Comparison of ENCODE assay signal across 9 mouse cellular contexts in genomic region chr5:137656977-137657376, GRCm38 (mm10). TPM values are rescaled to one million over a fixed set of nuclear protein-coding genes. Genes with fewer than 3 reads are reported as not detected.
DNase-seq lines count a peak whose midpoint lies in the region; ATAC-seq lines count a peak whose summit lies in the region.
"Had no signal": no experiment of that assay in that cellular context is flagged by ENCODE, and none has a peak within 500 bp of the region (broad histone marks: within the 10 kb centered on the region; RNA-seq: fewer than 3 reads in every experiment).

No protein-coding gene starts in this region.

- H3K36me3 ChIP-seq in embryonic facial prominence, embryonic 10.5 days (replicated peaks): peaks cover 72% of the 10 kb centered on the region
- H3K36me3 ChIP-seq in heart, embryonic 14.5 days (ENCODE audit: control insufficient read depth, insufficient read depth, low read length): peaks cover 52% of the 10 kb centered on the region
- H3K36me3 ChIP-seq in liver, embryonic 11.5 days (ENCODE audit: control insufficient read depth, insufficient read depth, low read length): peaks cover 43% of the 10 kb centered on the region

- H3K9ac ChIP-seq in heart, embryonic 14.5 days (ENCODE audit: low read length): no peak overlapping the region; the same call in 1 of the 2 replicates
- no peak overlapping the region for H3K9ac ChIP-seq in liver, embryonic 11.5 days (ENCODE audit: low read depth, low read length)

- peaks cover 8% of the 10 kb centered on the region; the same call in 1 of the 2 replicates for H3K4me1 ChIP-seq in embryonic facial prominence, embryonic 10.5 days
- H3K4me1 ChIP-seq in heart, embryonic 14.5 days (ENCODE audit: control insufficient read depth in 2 of 2, insufficient read depth in 2 of 2, low read length in 2 of 2): peaks cover 3 to 4% of the 10 kb centered on the region in 2 experiments; a peak in 2 of 4 replicates
- H3K4me1 ChIP-seq in liver, embryonic 11.5 days (replicated peaks; ENCODE audit: control insufficient read depth, insufficient read depth, low read length): 0 out of 2 replicates have a peak, but pooled peaks cover 2% of the 10 kb centered on the region

- H3K9me3 ChIP-seq in embryonic facial prominence, embryonic 10.5 days: no peaks in the 10 kb centered on the region
- no peaks in the 10 kb centered on the region for H3K9me3 ChIP-seq in heart, embryonic 14.5 days (ENCODE audit: control insufficient read depth, low read length)
- no peaks in the 10 kb centered on the region for H3K9me3 ChIP-seq in liver, embryonic 11.5 days (ENCODE audit: control insufficient read depth, low read length)

- H3K4me3 ChIP-seq in embryonic facial prominence, embryonic 10.5 days: no peak overlapping the region
- no peak overlapping the region for H3K4me3 ChIP-seq in heart, embryonic 14.5 days (ENCODE audit: control insufficient read depth in 1 of 2, insufficient read depth in 1 of 2, low read depth in 1 of 2, low read length in 2 of 2)
- H3K4me3 ChIP-seq in liver, embryonic 11.5 days (ENCODE audit: low read depth, low read length): no peak overlapping the region
- H3K4me3 ChIP-seq: erythroblast, embryonic 14.5 days had no signal

- 40% methylated on average over 6 of the region's 6 CpGs for WGBS in embryonic facial prominence, embryonic 10.5 days
- 25% methylated on average over 6 of the region's 6 CpGs for WGBS in heart, embryonic 14.5 days
- WGBS in liver, embryonic 11.5 days: 52% methylated on average over 6 of the region's 6 CpGs

- no peaks in the 10 kb centered on the region for H3K27me3 ChIP-seq in embryonic facial prominence, embryonic 10.5 days (replicated peaks; ENCODE audit: low read depth, poor library complexity, severe bottlenecking)
- H3K27me3 ChIP-seq in heart, embryonic 14.5 days (ENCODE audit: control insufficient read depth, insufficient read depth, low read length): no peaks in the 10 kb centered on the region
- H3K27me3 ChIP-seq in liver, embryonic 11.5 days (replicated peaks; ENCODE audit: control insufficient read depth, insufficient read depth, low read length): no peaks in the 10 kb centered on the region

- H3K27ac ChIP-seq in embryonic facial prominence, embryonic 10.5 days (replicated peaks): no peak overlapping the region
- H3K27ac ChIP-seq in heart, embryonic 14.5 days (replicated peaks in 1 of 2; ENCODE audit: control insufficient read depth in 1 of 2, insufficient read depth in 1 of 2, low read depth in 2 of 2, low read length in 2 of 2): 0 out of 4 replicates have a peak overlapping the region, but pooled peaks have one; percentile 8 to 17
- H3K27ac ChIP-seq in liver, embryonic 11.5 days (ENCODE audit: low read depth, low read length): no peak overlapping the region

- DNase-seq in CD4-positive, CD25-positive, alpha-beta regulatory T cell, adult 2 months (ENCODE audit: low read depth, low spot score): peak; percentile 82
- peak; percentile 64 for DNase-seq in adrenal gland, adult 8-10 months
- peak; percentile 66 for DNase-seq in embryonic facial prominence, embryonic 10.5 days (ENCODE audit: low spot score)
- DNase-seq in kidney, postnatal 10 days: peak; percentile 85
- no peak for DNase-seq in liver, embryonic 11.5 days (ENCODE audit: low spot score)
- peak; percentile 41 to 57 for DNase-seq in natural killer cell, adult 2 months (ENCODE audit: low spot score in 2 of 2)
- peak; percentile 64 for DNase-seq in testis, postnatal 14 days (ENCODE audit: low spot score)

- 0 out of 2 replicates have a peak, but pooled peaks have one; percentile 37 for ATAC-seq in heart, embryonic 14.5 days (ENCODE audit: insufficient number of reproducible peaks, insufficient read depth, low FRiP score, low read depth)
- 0 out of 2 replicates have a peak, but pooled peaks have one; percentile 45 for ATAC-seq in liver, embryonic 11.5 days (replicated peaks; ENCODE audit: low FRiP score)

- no peak overlapping the region for H3K4me2 ChIP-seq in heart, embryonic 14.5 days (ENCODE audit: low read length)
- H3K4me2 ChIP-seq in liver, embryonic 11.5 days: no peak overlapping the region

RNA-seq across cellular contexts. Expression of gene Irs3, which starts 11.5 kb away (rescaled TPM):
- total RNA-seq in adrenal gland, adult 8-10 months (2022): 1 to 10 TPM; 2.6 to 7.5 (median 4.6) TPM
- polyA plus RNA-seq in embryonic facial prominence, embryonic 10.5 days (2016; fragmentation: Nextera tagmentation; extraction: Ambion mirVana): 0.16 and 0.34 TPM in 2 replicates
- polyA plus RNA-seq in heart, embryonic 14.5 days (2014; fragmentation: Nextera tagmentation; extraction: Ambion mirVana): 0.11 TPM in 2 replicates
- polyA plus RNA-seq in liver, embryonic 11.5 days (2014; fragmentation: Nextera tagmentation; extraction: Ambion mirVana): 0.12 and 0.49 TPM in 2 replicates
- polyA plus RNA-seq: erythroblast, embryonic 14.5 days had no signal

RNA-seq across cellular contexts. Expression of gene Sap25, which starts 15.8 kb away (rescaled TPM):
- 10 to 100 TPM in 2 of 4 experiments, 1 to 10 TPM in 2; 2.1 to 14.1 (median 7.4) TPM for total RNA-seq in adrenal gland, adult 8-10 months (2022)
- polyA plus RNA-seq in embryonic facial prominence, embryonic 10.5 days (2016; fragmentation: Nextera tagmentation; extraction: Ambion mirVana): 9.0 and 9.2 TPM in 2 replicates
- 4.3 and 4.6 TPM in 2 replicates for polyA plus RNA-seq in heart, embryonic 14.5 days (2014; fragmentation: Nextera tagmentation; extraction: Ambion mirVana)
- polyA plus RNA-seq in liver, embryonic 11.5 days (2014; fragmentation: Nextera tagmentation; extraction: Ambion mirVana): 7.1 and 11.9 TPM in 2 replicates

RNA-seq across cellular contexts. Expression of gene Agfg2, which starts 27.5 kb away (rescaled TPM):
- 10 to 100 TPM; 27.9 to 55.0 (median 41.4) TPM for total RNA-seq in adrenal gland, adult 8-10 months (2022)
- 21.3 and 23.0 TPM in 2 replicates for polyA plus RNA-seq in embryonic facial prominence, embryonic 10.5 days (2016; fragmentation: Nextera tagmentation; extraction: Ambion mirVana)
- polyA plus RNA-seq in heart, embryonic 14.5 days (2014; fragmentation: Nextera tagmentation; extraction: Ambion mirVana): 10.7 and 12.1 TPM in 2 replicates
- 29.3 and 32.4 TPM in 2 replicates for polyA plus RNA-seq in liver, embryonic 11.5 days (2014; fragmentation: Nextera tagmentation; extraction: Ambion mirVana)

RNA-seq across cellular contexts. Expression of gene Gm20605, which starts 28.0 kb away (rescaled TPM):
- 10 to 100 TPM in 3 of 4 experiments, 1 to 10 TPM in 1; 8.2 to 24.1 (median 14.7) TPM for total RNA-seq in adrenal gland, adult 8-10 months (2022)
- 14.2 and 14.6 TPM in 2 replicates for polyA plus RNA-seq in embryonic facial prominence, embryonic 10.5 days (2016; fragmentation: Nextera tagmentation; extraction: Ambion mirVana)
- polyA plus RNA-seq in heart, embryonic 14.5 days (2014; fragmentation: Nextera tagmentation; extraction: Ambion mirVana): 5.2 and 5.6 TPM in 2 replicates
- polyA plus RNA-seq in liver, embryonic 11.5 days (2014; fragmentation: Nextera tagmentation; extraction: Ambion mirVana): 11.6 and 13.2 TPM in 2 replicates

RNA-seq across cellular contexts. Expression of gene Lrch4, which starts 28.1 kb away (rescaled TPM):
- total RNA-seq in adrenal gland, adult 8-10 months (2022): 10 to 100 TPM; 25.1 to 35.9 (median 31.4) TPM
- polyA plus RNA-seq in embryonic facial prominence, embryonic 10.5 days (2016; fragmentation: Nextera tagmentation; extraction: Ambion mirVana): 36.7 and 46.5 TPM in 2 replicates
- polyA plus RNA-seq in heart, embryonic 14.5 days (2014; fragmentation: Nextera tagmentation; extraction: Ambion mirVana): 22.7 and 23.9 TPM in 2 replicates
- polyA plus RNA-seq in liver, embryonic 11.5 days (2014; fragmentation: Nextera tagmentation; extraction: Ambion mirVana): 46.6 and 54.5 TPM in 2 replicates

Comparison
In these comparisons a context has a peak if more than half of its experiments do, and no peak if none do; other contexts are left out.
1. H3K27ac ChIP-seq: peak in heart, embryonic 14.5 days (2 of 2); none in embryonic facial prominence, embryonic 10.5 days (single experiment) and liver, embryonic 11.5 days (single experiment).